Mouse (Mus musculus) midbrain, embryonic 16.5 days (tissue): ENCODE data around the gene Bfar. TPM values are rescaled to one million over a fixed set of nuclear protein-coding genes. Genes with fewer than 3 reads are reported as not detected.
"Not testable (repeated sequence)": the region's sequence is repeated elsewhere in the genome, so short reads cannot be mapped to it uniquely, and the experiment has no call there.

ENCODE experiments used
- ATAC-seq: fragments of 200-750 bp; cut with Nextera tagmentation; 2 replicates; pipeline ENCODE4 v1.8.0; 2017; ENCODE audit warnings: moderate TSS enrichment
- H3K27ac ChIP-seq: fragments of 300-500 bp; sonication (generic); 2 replicates; pipeline ENCODE4 v1.5.1; 2014; ENCODE audit warnings: mild to moderate bottlenecking, low read length, mixed read lengths
- H3K27me3 ChIP-seq: fragments of 300-500 bp; sonication (generic); 2 replicates; pipeline ENCODE4 v1.6.1; 2014; ENCODE audit warnings: low read depth, low read length, mixed read lengths; ENCODE audit not compliant: control insufficient read depth, insufficient read depth
- H3K36me3 ChIP-seq: fragments of 300-500 bp; sonication (generic); 2 replicates; pipeline ENCODE4 v1.6.1; 2014; ENCODE audit warnings: mild to moderate bottlenecking, low read length, moderate library complexity, mixed read lengths; ENCODE audit not compliant: control insufficient read depth, insufficient read depth
- H3K4me1 ChIP-seq: fragments of 300-500 bp; sonication (generic); 2 replicates; pipeline ENCODE4 v1.6.1; 2014; ENCODE audit warnings: mild to moderate bottlenecking, low read length, mixed read lengths; ENCODE audit not compliant: control insufficient read depth, insufficient read depth
- H3K4me2 ChIP-seq: fragments of 300-500 bp; sonication (generic); 2 replicates; pipeline ENCODE4 v1.6.1; 2014; ENCODE audit warnings: mild to moderate bottlenecking, low read length, mixed read lengths
- H3K4me3 ChIP-seq: fragments of 300-500 bp; sonication (generic); 2 replicates; pipeline ENCODE4 v1.5.1; 2014; ENCODE audit warnings: low read depth, mild to moderate bottlenecking, low read length, moderate library complexity, mixed read lengths
- H3K9ac ChIP-seq: fragments of 300-500 bp; sonication (generic); 2 replicates; pipeline ENCODE4 v1.6.1; 2014; ENCODE audit warnings: low read depth, low read length, mixed read lengths
- H3K9me3 ChIP-seq: fragments of 300-500 bp; sonication (generic); replicated peaks from 2 replicates; pipeline ENCODE4 v1.6.1; 2014; ENCODE audit warnings: mild to moderate bottlenecking, low read length, mixed read lengths; ENCODE audit not compliant: control insufficient read depth, poor library complexity, severe bottlenecking
- WGBS: fragments of 180-500 bp; shearing (Covaris S2); extraction: QIAGEN DNeasy Blood & Tissue Kit; methylation state at CpG from one replicate; pipeline ENCODE4 v1.1.7; 2014; 5-methylcytosine and 5-hydroxymethylcytosine counted together
- polyA plus RNA-seq: library from polyadenylated mRNA; unstranded; fragments of >200 nt; fragmentation: Nextera tagmentation; extraction: Ambion mirVana; gene quantifications from 2 replicates; pipeline ENCODE4 v1.2.1, GENCODE M21; 2015

The Bfar gene
- polyA plus RNA-seq, 1 experiment from 2014 or later = 52.7 TPM

DNA sequence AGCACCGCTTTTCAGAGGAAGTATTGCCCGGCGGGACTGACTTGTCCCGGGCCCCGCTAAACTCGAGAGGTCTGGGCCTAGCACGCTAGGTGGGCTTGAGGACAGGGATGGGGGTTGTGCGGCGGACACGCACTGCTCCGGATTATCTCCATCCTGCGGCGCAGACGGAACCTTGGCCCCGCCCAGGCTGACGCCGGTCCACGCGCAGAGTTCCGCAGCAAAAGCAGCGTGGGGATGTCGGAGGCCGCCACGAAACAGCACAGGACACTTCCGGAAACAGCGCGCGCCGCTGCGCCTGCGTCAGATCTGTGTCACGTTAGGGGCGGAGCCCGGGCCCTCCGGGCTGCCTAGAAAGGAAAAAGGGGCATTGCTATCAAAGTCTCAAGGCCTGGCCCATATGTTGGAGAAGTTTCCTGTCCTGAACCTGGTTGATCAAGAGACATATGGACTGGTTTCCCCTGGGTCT is 3.7 kb upstream of the Bfar start, which contains the start of gene Parn:
Gene Parn, minus strand, starts transcription at position 293 of the 466 bp plus-strand sequence.
- Histone ChIP-seq H3K4me1 (peaks cover 14% of the 10 kb centered on the region), H3K27ac (peak within 1 kb of the TSS; percentile 81), H3K9me3 (no peaks in the 10 kb centered on the region), H3K9ac (peak within 1 kb of the TSS; percentile 82), H3K4me2 (peak within 1 kb of the TSS; percentile 67), H3K36me3 (no peaks in the 10 kb centered on the region), H3K4me3 (peak within 1 kb of the TSS; percentile 64), H3K27me3 (no peaks in the 10 kb centered on the region)
- ATAC-seq = peak; percentile 93
- WGBS = under 1% methylated on average over 35 of the region's 35 CpGs

DNA sequence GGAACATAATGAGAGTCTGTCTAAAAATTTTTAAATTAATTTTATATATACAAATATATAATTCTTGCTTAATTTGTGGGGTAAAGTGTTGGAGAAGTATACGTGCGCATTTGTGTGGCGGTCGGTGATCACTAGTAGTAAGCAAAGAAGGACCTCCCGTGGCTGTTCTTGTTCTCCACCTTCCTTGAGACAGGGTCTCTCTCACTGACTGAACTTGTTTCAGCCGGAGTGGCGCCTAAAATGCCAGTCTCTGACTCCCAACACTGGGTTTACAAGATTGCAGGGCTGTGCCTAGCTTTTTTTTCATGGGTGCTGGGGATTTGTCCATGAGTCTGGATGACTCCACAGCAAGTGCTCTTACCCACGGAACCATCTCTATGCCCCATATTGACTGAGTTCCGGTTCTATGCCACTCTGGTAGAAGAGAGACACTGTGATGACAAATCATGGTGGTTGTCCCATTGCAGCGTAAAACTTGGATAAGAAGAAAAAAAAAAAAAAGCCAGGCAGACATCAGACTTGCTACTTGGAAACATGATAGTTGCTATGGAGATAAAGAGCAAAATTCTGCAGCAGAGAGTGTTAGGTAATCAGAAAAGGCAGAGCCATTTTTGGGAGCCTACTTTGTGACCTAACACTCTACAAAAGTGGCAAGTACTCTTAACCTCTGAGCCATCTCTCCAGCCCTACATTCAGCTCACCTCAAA is 3.1 kb upstream of the Bfar start:
- peak overlapping the region; percentile 82 for H3K9ac ChIP-seq
- ATAC-seq = no peak

DNA sequence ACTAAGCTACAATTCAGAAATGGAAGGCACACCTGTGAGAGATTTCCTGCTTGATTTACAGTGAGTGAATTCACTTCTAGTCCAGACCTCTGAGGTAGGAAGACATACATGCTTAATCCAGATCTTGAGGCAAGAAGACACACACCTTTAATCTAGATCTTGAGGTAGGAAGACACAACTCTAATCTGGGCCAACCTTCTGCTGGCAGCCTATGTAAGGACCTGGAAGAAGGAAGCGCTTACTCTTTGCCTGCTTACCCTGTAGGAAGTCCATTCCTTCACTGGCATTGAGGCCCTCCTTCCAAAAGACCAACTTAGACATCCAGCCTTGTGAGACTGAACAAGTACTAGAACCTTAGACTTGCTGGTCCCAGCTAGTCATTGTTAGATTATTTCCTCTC is 2.4 kb upstream of the Bfar start:
- no peak for ATAC-seq
- peaks cover 20% of the 10 kb centered on the region for H3K4me1 ChIP-seq

More for the DNA sequence above, 3.1 kb upstream of the Bfar start:
- Histone ChIP-seq H3K4me2 (peak overlapping the region; percentile 67), H3K36me3 (no peaks in the 10 kb centered on the region), H3K4me3 (peak overlapping the region; percentile 64), H3K9me3 (no peaks in the 10 kb centered on the region), H3K4me1 (peaks cover 20% of the 10 kb centered on the region), H3K27me3 (no peaks in the 10 kb centered on the region), H3K27ac (peak overlapping the region; percentile 81)
- 81% methylated on average over 10 of the region's 10 CpGs for WGBS

DNA sequence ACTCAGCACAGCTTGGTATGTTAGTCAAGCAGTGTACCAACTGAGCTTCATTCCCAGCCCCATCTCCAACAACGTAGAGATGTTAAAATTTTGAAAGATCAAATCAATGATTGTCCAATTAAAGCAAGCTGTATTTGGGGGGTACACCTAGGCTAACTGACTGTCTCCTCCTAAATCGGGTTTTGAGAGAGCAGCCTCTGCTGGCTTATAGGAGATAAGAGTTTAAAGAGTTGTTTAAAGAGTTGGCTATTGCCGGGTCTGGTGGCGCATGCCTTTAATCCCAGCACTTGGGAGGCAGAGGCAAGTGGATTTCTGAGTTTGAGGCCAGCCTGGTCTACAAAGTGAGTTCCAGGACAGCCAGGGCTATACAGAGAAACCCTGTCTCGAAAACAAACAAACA is 762 bp upstream of the Bfar start:
- ATAC-seq, H3K9ac ChIP-seq, H3K27me3 ChIP-seq, H3K27ac ChIP-seq, H3K36me3 ChIP-seq, H3K9me3 ChIP-seq: not testable (repeated sequence)
- peaks cover 20% of the 10 kb centered on the region for H3K4me1 ChIP-seq
- H3K4me3 ChIP-seq = peak overlapping the region; percentile 75
- WGBS = 77% methylated on average over 5 of the region's 5 CpGs
- H3K4me2 ChIP-seq = peak overlapping the region; percentile 86

More for the DNA sequence above, 2.4 kb upstream of the Bfar start:
- H3K4me2 ChIP-seq = no peak overlapping the region
- no peaks in the 10 kb centered on the region for H3K9me3 ChIP-seq
- H3K9ac ChIP-seq = no peak overlapping the region
- no peak overlapping the region for H3K27ac ChIP-seq
- WGBS = 88% methylated on average over 1 of the region's 1 CpGs
- H3K4me3 ChIP-seq = no peak overlapping the region
- H3K27me3 ChIP-seq = no peaks in the 10 kb centered on the region
- H3K36me3 ChIP-seq = no peaks in the 10 kb centered on the region

DNA sequence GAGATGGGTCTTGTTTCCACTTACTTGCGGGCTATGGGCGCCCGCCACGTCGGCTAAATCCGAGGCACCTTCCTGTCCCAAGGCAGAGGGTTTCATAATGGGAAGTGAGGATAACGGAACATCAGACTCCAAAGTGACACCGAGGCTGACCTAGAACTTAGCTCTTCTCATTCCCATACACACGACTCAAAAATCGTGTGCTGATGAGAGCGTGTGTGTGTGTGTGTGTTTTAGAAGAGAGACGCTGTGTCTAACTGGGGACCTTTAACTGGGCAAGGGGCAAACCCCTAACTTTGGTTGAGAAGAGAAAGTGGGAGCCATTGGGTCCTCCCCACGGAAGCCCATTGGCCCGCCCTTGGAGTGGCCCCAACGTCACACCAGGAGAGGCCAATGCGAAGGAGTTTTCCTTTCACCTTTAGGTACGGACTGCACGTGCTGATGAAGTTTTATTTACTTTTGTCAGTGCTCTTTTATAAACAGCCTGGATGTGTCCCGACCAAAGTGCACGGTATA is 784 bp downstream of the Bfar start:
- 2% methylated on average over 20 of the region's 20 CpGs for WGBS
- peak; percentile 6; the same call in 1 of the 2 replicates for ATAC-seq
- H3K4me3 ChIP-seq = peak overlapping the region; percentile 75
- peak overlapping the region; percentile 88 for H3K9ac ChIP-seq
- H3K9me3 ChIP-seq = no peaks in the 10 kb centered on the region
- H3K4me2 ChIP-seq = peak overlapping the region; percentile 86
- peak overlapping the region; percentile 85 for H3K27ac ChIP-seq
- H3K4me1 ChIP-seq = peaks cover 13% of the 10 kb centered on the region
- H3K27me3 ChIP-seq = no peaks in the 10 kb centered on the region
- H3K36me3 ChIP-seq = peaks cover 9% of the 10 kb centered on the region

DNA sequence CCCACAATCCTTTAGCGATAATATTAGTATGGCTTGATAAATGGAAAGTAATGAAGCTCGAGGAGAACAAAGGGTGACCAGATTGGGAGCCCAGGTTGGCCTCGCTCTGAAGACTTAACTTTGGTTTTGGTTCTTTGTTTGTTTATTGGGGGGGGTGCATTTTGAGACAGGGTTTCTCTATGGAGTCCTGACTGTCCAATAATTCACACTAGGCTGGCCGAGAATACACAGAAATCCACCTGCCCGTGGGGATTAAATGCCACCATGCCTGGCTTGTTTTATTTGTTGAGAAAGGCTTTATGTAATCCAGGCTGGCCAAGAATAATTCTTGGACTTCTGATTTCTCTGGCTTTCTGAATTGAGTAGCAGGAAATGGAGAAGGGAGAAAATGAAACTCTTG is 1.5 kb downstream of the Bfar start:
- ATAC-seq = no peak
- H3K4me2 ChIP-seq = peak overlapping the region; percentile 86
- peaks cover 13% of the 10 kb centered on the region for H3K36me3 ChIP-seq
- H3K4me1 ChIP-seq = peaks cover 12% of the 10 kb centered on the region
- 76% methylated on average over 5 of the region's 5 CpGs for WGBS
- H3K4me3 ChIP-seq = no peak overlapping the region
- H3K9me3 ChIP-seq = no peaks in the 10 kb centered on the region
- no peak overlapping the region for H3K27ac ChIP-seq
- H3K9ac ChIP-seq = no peak overlapping the region
- no peaks in the 10 kb centered on the region for H3K27me3 ChIP-seq

DNA sequence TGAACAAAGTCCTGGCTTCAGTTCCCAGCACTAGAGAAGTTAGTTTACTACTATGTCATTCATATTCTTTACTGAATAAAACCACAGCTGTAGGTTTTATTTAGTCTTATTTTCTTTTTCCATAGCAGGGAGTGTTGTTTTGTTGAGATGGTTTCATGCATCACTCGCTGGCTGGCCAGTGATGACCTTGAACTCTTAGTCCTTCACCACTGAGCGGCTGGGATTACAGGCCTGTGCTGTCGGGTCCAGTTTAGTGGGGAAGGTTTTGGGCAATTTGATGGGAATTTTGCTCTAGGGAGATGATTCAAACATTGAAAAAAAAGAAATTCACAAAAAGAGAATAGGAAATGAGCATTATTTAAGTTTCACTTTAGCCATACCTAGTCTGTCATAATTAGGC is 2.9 kb downstream of the Bfar start:
- Histone ChIP-seq H3K4me1 (peaks cover 12% of the 10 kb centered on the region), H3K9me3 (no peaks in the 10 kb centered on the region), H3K4me3 (no peak overlapping the region), H3K27ac (no peak overlapping the region), H3K36me3 (peaks cover 13% of the 10 kb centered on the region), H3K27me3 (no peaks in the 10 kb centered on the region), H3K9ac (no peak overlapping the region), H3K4me2 (no peak overlapping the region)
- no peak for ATAC-seq
- 91% methylated on average over 3 of the region's 3 CpGs for WGBS

DNA sequence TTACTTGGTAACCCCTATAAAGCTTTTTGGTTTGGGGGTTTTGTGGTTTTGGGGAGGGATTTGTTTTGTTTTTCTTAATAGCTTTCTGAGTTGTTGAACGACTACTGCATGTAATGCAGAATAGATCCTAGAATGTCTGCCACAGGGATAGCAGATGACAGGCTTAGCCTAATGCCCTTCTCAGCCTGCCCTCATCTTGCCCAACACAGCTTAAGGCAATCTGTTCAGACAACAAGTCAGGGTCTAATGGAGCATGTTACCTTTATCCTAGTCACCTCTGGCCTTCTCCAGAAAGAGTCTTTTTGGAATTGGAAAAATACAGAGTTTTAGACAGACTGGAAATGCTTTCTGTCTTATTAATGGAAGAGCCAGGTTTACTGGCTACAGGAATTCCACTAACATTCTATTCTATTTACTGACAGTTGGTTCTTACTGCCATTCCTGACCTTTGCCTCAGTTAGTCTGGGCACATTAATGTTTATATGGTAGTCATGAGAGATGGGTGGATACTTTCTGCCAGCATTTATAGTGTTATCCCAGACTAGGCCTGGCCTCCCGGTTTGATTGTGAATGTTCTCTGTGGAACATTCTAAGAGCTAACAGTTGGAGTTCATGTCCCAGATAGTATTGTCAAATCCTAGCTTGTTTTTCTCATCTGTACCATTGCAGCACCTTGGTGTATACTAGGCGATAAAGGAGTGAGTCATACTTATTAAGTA is 7.1 kb downstream of the Bfar start:
- Histone ChIP-seq H3K36me3 (peaks cover 17% of the 10 kb centered on the region), H3K4me3 (no peak overlapping the region), H3K4me2 (no peak overlapping the region), H3K9me3 (no peaks in the 10 kb centered on the region), H3K27me3 (no peaks in the 10 kb centered on the region), H3K4me1 (no peaks in the 10 kb centered on the region), H3K27ac (no peak overlapping the region), H3K9ac (no peak overlapping the region)
- 88% methylated on average over 3 of the region's 3 CpGs for WGBS
- no peak for ATAC-seq

DNA sequence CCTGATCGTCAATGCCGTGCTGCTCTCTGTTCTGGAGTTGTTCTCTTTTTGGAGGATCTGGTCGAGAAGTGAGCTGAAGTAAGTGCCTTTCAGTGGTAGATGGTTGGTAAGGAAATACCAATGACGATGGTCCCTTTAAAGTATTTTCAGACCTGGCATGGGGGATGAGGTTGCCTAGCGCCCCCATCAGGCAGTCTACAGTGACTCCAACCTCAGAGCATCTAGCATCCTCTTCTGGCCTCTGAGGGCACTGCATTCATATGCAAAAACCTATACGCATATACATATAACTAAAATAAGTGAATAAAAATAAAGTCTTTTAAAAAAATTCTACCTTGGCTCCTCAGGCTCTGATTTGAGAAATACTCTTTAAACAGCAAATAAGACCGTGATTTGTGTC is 27.3 kb downstream of the Bfar start:
- 94% methylated on average over 7 of the region's 7 CpGs for WGBS
- no peak overlapping the region for H3K27ac ChIP-seq
- no peaks in the 10 kb centered on the region for H3K9me3 ChIP-seq
- no peak overlapping the region for H3K4me2 ChIP-seq
- H3K27me3 ChIP-seq = no peaks in the 10 kb centered on the region
- H3K4me1 ChIP-seq = no peaks in the 10 kb centered on the region
- peaks cover 52% of the 10 kb centered on the region for H3K36me3 ChIP-seq
- no peak for ATAC-seq
- H3K4me3 ChIP-seq = no peak overlapping the region
- H3K9ac ChIP-seq = no peak overlapping the region
